Mouse (Mus musculus) B cell, adult 2 months (primary cell): ENCODE measurements around the gene Raet1d.
"Not testable (repeated sequence)": the region's sequence is repeated elsewhere in the genome, so short reads cannot be mapped to it uniquely, and the experiment has no call there.

Source experiments
- DNase-seq, 2 experiments: peaks; one replicate each; pipeline ENCODE4 v3.0.0; 2022

Gene Raet1d

GRCm38 (mm10) chr10:22360252-22360651, at the start of gene Raet1d:
TSS of gene Raet1d (plus strand) at chr10:22360552.
- DNase-seq: not testable (repeated sequence)

GRCm38 (mm10) chr10:22322858-22323257, 37.5 kb upstream of the Raet1d start:
- DNase-seq: no peak

GRCm38 (mm10) chr10:22345721-22346120, 14.6 kb upstream of the Raet1d start:
- not testable (repeated sequence) for DNase-seq

GRCm38 (mm10) chr10:22353548-22354195, 6.7 kb upstream of the Raet1d start:
- DNase-seq: not testable (repeated sequence)

GRCm38 (mm10) chr10:22354196-22354574, 6.2 kb upstream of the Raet1d start:
- not testable (repeated sequence) for DNase-seq

GRCm38 (mm10) chr10:22357373-22357772, 3.0 kb upstream of the Raet1d start:
- DNase-seq: not testable (repeated sequence)

GRCm38 (mm10) chr10:22360957-22361356, 605 bp downstream of the Raet1d start:
- not testable (repeated sequence) for DNase-seq

GRCm38 (mm10) chr10:22361415-22362352, 1.3 kb downstream of the Raet1d start:
- DNase-seq: not testable (repeated sequence)

- DNase-seq: not testable (repeated sequence)
These were observed 2.1 kb downstream of the Raet1d start for GRCm38 (mm10) chr10:22362466-22362865.

- not testable (repeated sequence) for DNase-seq
These were observed 4.6 kb downstream of the Raet1d start for GRCm38 (mm10) chr10:22364915-22365314.

- not testable (repeated sequence) for DNase-seq
These were observed 20.9 kb downstream of the Raet1d start for GRCm38 (mm10) chr10:22381226-22381625.

- not testable (repeated sequence) for DNase-seq
These were observed 29.8 kb downstream of the Raet1d start for GRCm38 (mm10) chr10:22390146-22390545.

- not testable (repeated sequence) for DNase-seq
These were observed 31.3 kb downstream of the Raet1d start for GRCm38 (mm10) chr10:22391616-22392015.

GRCm38 (mm10) chr10:22393028-22393824, 32.9 kb downstream of the Raet1d start:
- DNase-seq: not testable (repeated sequence)

- not testable (repeated sequence) for DNase-seq
These were observed 36.3 kb downstream of the Raet1d start for GRCm38 (mm10) chr10:22396680-22397079.

GRCm38 (mm10) chr10:22402225-22402917, 42.0 kb downstream of the Raet1d start:
- peak; percentile 70 to 72 for DNase-seq

- DNase-seq: not testable (repeated sequence)
These were observed 53.5 kb downstream of the Raet1d start for GRCm38 (mm10) chr10:22413702-22414494.
